Mouse (Mus musculus) right cerebral cortex, adult 2 months (tissue): ENCODE data around the gene Tmem82.

Experiments used
- DNase-seq, 2 experiments: peaks; one replicate each; pipeline ENCODE4 v3.0.0; 2021 to 2022; ENCODE audit warnings: low spot score in 2 of 2

The Tmem82 gene

DNA sequence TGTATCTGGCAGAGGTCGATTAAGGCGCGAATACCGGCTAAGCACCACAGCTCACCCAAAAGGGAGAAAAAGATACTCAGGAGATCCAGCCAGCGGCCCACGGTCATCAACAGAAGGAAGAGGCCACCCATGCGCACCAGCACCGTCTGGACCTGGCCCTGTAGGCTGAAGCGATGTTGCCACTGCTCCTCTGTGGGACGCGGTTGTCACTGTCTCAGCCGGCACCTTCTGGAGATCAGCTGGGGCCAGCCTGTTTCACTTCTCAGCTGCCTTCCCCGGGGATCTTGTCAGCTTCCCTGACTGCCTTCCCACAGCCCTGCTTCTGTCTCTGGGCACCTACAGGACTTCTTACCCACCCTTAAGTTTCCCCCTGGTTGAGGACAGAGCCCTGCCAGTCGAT lies 3.5 kb downstream of the Tmem82 start:
- no peak for DNase-seq

DNA sequence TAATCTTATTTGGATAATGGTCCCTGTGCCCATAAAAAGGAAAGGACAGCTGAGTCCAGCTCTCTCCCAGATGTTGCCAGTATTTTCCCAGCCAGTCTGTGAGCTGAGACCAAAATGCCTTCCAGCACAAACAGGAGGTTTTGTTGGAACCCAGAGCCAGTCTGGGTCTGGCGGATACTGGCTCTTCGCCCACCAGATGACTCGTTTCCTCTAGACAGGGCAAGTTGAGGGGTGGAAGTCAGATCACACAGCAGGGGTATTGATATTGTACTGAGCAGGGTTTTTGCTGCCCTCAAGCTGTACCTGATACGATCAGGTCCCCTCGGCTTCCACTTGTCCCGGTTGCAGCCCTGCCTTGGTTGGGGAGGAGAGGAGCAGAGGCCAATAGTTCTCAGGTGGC lies 8.9 kb downstream of the Tmem82 start:
- DNase-seq, result no peak

DNA sequence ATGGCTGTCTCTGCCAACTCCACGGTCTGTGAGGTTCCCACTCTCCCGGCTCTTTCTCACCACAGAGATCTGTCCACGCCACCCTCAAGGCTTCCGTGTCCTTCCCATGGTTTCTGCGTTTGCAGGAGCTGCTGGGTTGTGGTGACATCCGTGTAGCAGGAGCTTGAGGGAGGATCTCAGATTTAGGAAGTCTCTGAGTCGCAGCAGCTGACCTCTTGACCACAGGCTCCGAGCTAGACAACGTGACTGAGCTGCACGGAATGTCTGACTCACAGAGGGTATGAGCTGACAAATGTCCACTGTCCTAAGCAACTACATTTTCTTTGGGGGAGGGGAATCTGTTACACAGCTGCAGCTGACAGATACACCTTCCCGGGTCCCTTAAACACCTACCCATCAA lies 12.6 kb downstream of the Tmem82 start, which contains the start of gene Fblim1:
TSS of gene Fblim1 (minus strand) at position 236 of the 400 bp plus-strand sequence.
- DNase-seq, result no peak

DNA sequence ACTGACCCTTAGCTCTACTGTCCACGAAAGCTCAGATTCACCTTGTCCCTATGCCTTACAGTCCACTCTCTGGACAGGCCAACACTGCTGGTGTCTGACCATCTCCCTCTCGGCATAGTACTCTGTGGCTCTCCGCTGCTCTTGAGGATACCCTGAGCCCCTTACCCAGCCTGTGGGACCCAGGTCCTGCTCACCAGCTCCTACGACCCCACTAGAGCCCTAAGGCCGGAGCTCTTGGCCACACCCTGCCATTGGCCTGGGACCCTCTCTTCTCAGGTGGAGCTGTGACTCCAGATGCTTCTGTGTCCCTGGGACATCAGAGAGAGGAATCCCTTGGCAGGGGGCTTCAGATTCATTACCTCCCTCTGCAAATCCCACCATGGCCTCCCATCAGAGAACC lies 13.0 kb downstream of the Tmem82 start:
- no peak for DNase-seq

DNA sequence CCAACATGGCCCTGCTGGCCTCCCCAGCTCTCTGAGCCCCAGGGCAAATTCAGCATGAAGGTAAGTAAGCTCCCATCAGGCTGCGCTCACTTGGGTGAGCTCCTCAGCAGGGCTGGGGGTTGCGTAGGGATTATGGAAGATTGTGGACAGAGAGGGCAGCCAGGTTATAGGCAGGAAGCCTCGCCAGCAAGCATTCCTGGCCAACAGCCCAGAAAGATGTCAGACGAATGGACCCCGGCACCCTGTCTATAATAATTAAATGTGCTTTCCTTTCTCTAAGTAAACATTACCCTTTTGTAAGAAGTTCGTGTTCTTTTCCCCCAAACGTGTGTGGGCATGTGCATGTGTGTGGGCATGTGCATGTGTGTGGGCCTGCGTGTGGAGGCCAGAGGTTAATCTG lies 13.9 kb downstream of the Tmem82 start:
- no peak for DNase-seq

DNA sequence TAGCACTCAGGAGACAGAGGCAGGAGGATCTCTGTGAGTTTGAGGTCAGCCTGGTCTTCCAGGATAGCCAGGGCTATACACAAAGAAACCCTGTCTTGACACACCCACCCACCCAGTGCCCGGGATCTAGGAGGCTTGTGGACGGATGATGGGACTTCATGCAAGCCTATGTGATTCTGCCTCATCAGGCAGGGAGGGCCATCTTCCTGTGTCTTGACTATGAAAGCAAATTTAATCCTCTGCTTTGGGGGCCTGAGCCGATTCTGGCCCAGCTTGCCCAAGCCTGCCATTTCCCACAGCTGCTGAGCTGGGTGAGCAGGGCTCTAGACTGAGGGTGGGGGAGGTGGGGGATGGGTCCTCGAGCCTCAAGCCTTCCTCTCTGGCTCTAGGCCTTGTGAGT lies 14.5 kb downstream of the Tmem82 start:
- no peak for DNase-seq

DNA sequence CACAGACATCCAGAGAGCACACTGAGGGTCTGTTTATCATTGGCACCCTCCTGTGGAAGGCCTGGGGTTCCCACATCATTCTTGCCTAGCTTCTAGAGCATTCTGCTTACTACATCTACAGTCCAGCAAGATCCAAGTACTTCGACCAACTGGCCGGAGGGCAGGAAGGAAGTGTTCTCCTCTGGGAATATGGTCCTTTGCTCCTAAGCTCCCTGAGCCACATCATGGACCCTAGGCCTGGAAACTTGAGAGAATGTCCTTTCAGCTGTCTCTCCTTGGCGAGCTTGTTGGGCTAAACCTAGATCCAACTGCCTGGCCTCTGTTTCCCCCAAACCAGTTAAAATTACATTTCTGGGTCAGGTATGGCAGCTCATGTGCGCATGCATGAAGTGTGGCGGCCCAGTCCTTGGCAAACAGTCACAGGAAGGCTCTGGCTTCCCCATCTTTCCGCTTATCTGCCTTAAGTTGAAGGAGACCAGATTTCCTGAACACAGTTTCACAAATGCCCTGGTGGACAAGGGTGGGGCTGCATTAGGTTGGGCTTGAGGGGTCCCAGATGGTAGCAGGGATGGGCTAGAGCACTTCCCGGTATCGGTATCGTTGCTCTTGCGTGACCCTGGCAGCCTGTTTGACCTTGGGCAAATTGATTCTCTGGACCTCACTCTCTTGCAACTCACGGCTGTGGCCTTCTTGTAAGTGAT lies 15.8 kb downstream of the Tmem82 start:
- DNase-seq, result no peak

DNA sequence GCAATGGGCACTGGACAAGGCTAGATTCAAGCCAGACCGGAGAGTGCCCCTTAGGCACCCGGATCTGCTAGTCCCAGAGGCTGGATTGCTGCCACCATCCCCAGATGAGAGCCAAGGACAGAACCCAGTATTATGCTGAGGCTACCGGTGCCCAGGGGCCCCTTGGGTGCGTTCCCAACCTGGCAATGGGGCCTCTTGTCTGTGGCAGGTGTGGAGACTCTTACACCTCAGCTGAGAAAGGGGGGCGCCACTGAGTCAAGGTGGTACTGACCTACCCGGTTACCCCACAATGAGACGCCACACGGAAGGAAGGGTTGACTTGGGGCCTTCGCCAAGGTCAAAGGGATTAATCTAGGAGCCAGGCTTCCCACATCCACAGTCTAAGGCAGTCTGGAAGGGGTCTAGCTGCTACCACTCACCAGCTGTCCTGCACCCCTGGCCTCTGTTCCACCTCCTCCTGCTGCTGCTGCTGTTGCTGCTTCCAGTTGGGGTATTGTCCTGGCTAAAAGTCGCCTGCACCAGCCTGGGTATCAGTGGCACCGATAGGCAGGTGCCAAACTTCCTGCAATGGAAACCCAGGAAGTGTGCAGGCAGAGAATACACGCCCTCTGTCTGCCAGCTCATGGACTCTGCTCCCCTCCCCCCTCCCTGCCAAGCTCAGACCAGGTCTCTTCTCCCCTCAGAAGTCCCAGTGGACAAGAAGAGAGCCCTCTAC lies 17.1 kb downstream of the Tmem82 start:
- no peak for DNase-seq

DNA sequence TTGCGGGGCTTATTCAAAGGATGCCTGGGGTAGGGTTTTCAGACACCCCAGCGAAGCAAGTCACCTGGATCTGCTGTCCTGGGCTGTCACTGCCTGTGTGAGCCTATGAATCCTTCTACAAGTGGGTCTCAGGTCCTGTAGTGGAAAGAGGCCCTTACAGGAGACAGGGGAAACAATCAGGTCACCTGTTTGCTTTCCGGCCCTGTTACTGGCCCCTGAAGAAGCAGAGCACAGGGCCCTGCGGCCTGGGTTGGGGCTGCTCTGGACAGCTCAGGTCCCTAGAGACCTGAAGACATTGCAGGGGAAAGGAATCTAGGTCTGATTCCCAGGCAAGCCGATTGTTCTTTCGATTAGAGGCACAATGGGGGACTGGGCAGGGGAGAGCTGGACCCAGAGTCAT lies 18.1 kb downstream of the Tmem82 start:
- no peak for DNase-seq

DNA sequence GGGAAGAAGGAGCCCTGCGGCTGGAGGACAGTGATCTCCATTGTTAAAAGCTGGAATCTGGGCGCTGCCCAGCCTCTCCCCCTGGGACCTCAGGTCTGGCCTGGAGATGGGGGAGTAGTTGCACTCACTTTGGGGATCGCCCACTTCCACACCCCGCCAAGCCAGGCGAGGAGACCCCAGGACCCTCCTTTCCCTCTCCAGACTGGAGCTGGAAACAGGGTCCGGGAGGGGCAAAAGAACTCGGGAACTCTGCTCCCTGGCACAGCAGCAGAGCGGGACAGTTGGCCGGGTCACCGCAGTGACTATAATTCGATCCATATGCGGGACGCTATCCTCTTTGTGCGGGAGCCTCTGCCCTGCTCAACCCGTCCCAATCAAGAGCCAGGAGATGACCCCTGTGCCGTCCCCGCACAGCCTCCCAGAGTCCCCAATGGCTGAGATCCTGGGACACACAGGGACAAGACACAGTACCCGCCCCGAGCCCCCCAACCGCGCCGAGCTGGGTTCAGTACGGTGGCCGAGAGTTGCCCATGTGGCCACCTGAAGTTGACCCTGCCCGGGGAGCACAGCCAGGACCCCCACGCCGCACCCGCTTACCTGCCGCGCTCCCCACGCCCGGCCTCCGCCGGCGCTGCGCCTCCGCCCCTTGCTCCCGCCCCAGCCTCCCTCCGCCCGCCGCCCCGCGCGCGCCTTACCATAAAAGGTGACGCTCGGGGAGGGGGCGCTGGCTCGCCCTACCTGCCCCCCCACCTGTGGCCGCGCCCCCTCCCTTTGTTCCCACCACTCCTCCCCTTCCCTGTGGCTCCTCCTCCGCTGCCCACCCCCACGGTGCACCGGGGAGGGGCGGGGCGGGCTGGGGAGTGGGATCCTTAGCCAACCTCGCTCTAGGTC lies 18.9 kb downstream of the Tmem82 start:
- no peak for DNase-seq

DNA sequence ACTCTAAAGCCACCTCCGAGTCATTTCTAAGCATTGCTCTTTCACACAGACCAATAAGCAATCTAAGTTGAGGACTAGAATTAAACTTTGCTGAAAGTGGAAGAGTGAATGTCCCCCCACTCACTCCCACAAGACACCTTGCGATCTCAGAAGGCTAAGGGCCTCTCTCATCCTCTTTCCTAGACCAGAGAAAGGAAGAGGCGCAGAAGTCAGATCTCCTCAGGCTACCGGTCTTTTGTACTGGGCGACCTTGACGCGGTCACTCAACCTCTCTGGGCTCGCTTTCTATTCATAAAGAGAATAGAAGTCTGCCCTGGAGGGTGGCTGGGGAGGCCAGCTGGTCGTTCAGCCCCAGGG lies 19.6 kb downstream of the Tmem82 start:
- no peak for DNase-seq

DNA sequence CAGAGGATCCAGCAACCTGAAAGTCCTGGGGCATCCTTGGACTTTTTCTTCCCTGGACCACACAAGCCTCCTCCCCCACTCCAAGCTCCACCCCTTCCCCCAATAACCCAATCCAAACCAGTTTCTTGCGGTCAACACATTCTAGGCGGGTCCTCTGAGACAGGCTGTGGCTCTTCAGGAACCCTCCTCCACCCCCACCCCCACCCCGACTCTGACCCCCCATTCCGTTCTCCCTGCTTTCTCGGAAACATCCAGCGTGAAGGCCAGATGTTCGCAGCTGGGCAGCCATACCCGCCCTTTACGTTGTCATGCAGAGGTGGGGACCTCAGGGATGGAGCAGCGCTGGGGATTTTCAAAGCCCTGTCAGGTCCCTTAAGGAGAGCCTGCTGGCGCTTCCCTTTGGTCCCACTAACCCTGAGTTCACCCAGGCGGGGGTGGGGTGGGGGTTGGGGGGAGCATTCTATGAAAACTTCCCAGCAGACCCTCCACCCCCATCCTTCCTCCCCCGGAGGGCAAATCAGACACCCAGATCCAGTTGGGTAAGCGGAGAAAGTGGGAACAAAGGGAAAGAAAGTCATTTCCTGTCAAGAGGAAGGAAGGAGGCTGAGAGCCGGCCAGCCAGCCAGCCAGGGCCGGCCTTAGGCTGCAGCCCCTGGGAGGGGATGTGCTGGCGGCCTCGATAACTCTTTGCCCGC lies 20.1 kb downstream of the Tmem82 start:
- DNase-seq, result no peak

DNA sequence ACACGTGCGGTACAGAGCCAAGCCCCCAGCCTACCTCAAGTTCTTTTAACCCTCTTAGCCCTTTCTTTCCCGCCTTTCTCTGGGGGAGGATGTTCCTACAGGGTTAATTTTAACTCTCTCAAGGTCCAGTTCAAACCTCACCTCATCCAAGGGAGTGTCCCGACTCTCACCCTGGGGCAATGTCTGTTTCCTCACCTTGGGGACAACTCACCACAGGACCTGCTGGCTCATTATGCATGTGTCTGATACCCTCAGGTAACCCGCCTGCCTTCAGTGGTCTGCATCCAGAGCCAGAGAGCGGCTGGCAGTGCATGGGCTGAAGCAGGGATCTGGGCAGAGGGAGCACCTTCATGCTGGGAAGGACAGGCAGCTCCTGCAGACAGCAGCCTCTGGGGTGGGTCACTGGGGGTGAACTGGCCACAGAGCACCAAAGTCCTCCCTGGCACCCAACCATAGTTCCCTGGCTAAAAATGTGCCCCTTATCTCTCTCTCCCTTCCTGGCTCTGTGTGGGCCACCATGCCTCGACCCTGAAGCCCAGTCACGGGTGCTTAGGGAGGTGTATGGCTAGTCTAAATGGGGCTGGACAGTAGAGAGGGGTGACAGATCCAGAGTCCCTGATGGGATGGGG lies 21.6 kb downstream of the Tmem82 start:
- no peak for DNase-seq

DNA sequence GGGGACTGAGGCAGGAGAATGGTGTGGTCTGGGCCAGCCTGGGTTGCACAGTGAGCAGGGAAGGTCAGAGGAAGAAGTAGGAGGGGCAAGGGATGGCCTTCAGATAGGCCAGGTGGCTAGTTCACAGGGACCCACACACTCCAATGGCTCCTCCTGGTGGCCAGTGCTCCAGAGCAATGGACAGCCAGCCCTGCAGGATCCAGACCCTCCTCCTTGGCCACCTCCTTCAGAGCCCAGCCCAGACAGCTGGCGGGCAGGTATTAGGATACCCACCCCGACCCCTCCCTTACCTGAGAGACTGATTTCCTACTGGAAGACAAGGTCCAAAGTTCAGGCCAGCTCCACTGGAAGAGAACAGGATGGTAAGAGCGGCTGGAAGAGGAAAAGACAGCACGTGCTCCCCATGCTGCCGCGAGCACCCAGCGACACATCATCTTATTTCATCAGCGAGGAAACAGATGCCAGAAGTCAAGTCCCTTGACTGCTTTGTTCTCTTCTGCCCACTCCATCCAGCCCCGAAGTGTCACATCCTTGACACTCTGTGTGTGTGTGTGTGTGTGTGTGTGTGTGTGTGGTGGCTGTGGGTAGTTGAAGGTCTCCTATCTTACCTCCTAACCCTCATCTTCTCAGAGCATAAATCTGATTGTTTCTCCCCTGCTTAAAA lies 22.7 kb downstream of the Tmem82 start:
- DNase-seq, result no peak

DNA sequence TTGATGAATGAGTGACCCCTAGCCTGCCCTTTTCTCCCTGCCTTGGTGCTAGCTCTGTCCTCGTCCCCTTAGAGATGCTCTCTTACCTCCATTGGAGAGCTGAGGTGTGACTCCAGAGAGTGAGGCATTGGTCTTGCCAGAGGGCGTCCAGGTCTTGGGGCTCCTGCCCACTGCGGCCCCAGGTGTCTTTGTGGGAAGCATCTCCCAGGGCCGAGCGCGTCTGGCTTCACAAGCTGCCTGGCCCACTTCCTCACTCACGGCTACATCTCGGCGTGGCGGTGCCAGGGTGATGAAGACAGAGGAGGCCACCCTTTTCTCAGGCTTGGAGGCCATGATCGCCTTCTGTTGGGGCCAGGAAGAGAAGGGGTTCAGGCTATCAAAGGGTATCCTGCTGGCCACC lies 23.3 kb downstream of the Tmem82 start:
- DNase-seq, result no peak

DNA sequence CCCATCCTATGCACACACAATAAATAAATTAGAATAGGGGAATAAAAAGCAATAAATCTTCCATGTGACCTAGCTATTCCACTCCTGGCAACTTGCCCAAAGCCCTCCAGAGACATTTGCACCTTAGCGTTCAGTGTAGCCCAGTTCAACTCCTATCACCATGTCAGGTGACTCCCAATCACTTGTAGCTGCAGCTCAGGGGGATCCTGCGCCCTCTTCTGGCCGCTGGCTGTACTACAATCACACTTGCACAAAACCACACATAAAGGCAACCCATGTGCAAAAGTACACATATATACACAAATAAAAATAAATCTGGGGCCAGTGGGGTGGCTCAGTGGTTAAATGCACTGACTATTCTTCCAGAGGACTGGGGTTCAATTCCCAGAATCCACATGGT lies 26.9 kb downstream of the Tmem82 start:
- DNase-seq, result no peak

DNA sequence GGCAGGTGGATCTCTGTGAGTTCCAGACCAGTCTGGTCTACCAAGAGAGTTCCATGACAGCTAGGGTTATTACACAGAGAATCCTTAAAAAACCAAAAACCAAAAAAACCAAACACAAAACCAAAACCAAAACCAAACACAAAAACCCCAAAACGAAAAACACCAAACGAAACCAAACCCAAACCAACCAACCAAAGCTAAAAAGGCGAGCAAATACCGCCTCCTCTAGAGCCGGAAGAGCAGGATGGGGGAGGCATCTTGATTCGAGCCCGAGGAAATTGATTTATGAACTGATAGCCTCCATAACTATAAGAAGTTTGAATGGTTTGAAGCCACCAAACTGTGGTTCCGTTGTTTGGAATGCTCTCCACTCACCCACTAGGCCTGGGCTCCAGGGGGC lies 34.5 kb downstream of the Tmem82 start:
- no peak for DNase-seq

DNA sequence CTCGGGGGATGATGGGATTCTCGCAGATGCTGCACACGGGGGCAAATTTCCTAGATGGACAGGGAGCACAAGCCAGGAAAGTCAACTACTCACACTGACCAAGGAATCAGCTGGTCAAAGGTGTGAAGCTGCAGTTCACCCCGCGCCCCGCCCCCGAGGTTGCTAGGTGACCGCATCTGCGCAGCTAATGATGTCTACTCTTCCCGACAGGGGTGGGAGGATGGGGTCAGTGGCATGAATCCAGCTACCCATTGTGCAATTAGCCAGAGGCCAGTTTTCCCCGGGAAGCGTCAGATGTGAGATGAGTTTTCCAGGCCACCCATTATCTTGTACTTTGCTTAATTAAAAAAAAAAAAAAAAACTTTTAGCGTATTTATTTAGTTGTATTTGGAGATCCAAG lies 37.4 kb downstream of the Tmem82 start:
- DNase-seq, result no peak

DNA sequence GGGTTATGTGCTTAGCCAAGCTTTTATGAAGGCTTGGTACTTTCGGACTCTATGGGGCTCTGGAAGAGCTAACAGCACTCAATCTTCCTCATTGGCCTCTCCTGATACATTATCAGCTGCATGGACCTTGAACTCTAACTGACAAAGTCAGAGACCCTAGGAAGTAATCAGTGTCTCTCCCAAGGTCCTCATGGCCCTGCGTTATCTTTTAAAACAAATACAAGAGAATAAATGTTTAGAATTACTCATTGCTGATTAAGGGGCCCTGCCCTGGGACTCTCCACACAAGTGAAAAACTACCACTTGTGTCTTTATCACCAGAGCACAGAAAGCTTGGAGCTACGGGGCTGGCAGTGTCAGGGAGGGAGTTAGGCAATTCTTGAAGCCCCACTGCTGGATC lies 39.6 kb downstream of the Tmem82 start:
- no peak for DNase-seq

DNA sequence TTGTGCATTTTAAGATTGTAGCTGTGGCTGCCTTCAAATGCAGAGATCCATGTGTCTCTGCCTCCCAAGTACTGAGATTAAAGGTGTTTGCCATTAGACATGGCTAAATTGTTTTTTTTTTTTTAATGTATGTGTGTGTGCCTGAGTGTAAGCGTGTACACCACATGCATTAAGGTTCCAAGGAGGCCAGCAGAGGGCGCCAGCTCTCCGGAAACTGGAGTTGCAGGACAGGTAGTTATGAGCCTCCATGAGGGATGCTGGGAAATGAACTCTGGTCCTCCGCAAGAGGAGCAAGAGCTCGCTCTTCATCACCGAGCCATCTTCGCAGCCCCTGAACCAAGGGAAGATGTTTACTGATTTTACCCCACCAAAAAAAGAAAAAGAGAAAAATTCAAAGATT lies 41.6 kb downstream of the Tmem82 start:
- DNase-seq, result no peak

DNA sequence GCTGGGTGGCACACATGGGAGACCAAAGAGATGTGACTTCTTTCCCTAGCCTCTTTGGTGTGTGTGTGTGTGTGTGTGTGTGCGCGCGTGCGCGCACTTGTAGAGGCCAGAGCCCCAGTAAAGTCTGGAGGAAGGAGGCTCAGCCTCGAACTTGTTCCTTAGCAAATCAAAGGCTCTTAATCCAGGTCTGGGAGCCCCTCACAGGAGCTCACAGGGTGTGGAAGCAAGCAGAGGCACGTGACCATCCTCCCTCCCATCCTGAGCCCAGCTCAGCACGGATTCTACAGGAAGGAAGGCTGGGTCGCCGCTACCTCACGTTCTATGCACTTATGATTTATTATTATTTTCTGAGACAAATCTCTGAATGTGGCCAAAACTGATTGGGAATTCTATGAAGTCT lies 42.0 kb downstream of the Tmem82 start:
- DNase-seq, result no peak
